Mouse (Mus musculus) B cell, adult (primary cell): ENCODE data around the gene Nol9. TPM values are rescaled to one million over a fixed set of nuclear protein-coding genes. Genes with fewer than 3 reads are reported as not detected.

Experiments
- total RNA-seq: library from RNA; stranded (reverse); gene quantifications from 4 replicates; pipeline ENCODE4 v1.2.4, GENCODE M21; 2023; ENCODE audit not compliant: inconsistent age

The Nol9 gene
- 39.8 to 45.6 TPM (median 41.7 TPM) in 4 replicates for total RNA-seq

DNA sequence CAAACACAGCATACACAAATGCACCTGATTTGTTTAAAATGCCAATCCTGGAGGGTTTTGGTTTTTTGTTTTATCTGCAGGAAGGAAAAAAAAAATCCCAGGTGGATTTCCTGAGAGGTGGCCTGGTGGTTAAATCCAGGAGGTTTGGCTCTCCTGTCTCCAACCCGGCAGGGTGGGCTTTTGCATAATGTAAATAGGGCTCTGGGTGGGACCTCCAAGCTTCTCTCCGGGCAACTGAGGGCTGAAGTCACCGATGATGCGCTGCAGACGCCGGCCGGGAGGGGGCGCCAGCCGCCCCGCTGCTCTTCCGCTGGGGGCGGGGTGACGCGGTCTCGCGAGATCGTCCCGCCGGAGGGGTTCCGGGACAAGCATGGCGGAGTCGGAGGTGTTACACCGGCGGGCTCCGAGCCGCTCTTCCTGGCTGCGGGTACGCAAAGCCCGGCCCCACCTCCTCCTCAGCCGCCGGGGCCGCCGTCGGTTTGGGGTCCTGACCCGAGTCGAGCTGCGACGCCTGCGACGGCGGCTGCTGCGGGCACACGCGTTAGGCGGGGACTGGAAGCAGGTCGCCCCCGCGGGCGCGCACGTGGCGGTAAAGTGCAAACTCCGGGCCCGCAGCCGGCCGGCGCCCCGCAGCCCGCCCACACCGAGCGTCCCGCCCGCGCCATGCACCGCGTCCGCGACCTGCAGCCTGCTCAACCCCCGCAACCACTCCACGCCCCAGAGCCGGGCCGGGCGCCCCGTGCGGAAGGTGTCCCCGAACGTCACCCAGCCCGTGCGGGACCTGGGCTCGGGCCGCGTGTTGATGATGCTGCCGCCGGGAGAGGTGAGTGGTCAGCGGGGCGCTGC is at the start of gene Nol9:
Gene Nol9 (plus strand): TSS at position 337 of the 846 bp plus-strand sequence.

DNA sequence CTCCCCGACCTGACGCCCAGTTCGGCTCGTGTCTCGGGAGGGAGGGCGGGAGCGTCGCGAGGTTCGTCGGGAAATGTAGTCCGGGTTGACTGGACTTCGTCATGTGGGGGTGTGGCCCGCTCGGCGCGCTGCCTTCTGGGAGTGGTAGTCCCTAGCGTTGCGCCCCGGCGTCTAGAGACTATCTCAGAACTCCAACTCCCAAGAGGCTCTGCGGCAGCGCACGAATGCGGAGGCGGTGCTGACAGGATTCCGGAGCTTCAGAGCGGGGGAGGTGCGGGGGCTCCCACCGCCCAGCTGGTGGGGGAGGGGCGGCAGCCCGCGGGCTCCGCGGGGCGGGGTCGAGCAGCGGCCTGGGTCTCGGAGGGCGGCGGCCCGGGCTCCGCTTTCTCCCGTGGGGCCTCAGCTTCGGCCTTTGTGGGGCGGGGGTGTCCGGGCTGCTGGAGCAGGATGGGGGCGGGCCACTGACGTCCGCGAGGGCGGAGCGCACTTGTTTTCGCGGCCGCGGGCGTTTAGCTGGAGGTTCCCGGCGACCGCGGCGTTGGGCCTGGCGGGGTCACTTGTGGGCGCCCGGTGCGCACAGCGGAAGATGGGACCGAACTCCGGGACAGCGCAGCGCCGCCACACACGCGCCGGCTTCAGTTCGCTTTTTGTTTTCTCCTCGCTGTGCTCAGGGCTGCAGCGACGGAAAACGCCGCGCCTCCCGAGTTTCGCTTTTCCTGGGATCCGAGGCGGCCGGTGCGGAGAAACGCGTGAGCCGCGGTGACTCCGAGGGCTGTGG is 42.8 kb upstream of the Nol9 start, which contains the start of gene Phf13:
Gene Phf13 (minus strand): TSS at position 86 of the 778 bp plus-strand sequence.

DNA sequence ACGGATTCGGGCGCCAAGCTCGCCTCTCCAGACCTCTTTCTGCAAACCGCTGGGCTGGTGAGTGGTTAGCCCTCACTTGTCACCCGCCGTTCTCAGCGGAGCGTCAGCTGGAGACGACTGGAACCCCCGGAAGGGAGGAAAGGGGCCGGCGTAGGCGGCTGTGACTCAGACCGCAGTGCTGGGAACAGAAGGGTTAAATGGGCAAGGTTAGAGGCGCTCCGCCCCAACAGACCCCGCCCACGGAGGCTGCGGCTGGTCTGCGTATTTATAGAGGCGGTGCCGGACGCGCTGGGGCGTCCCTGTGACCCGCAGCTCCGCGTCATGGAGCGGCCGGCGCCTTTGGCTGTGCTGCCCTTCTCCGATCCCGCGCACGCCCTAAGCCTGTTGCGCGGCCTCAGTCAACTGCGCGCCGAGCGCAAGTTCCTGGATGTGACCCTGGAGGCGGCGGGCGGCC is 30.5 kb upstream of the Nol9 start, which contains the start of gene Klhl21:
Gene Klhl21 (plus strand): TSS at position 182 of the 454 bp plus-strand sequence.

DNA sequence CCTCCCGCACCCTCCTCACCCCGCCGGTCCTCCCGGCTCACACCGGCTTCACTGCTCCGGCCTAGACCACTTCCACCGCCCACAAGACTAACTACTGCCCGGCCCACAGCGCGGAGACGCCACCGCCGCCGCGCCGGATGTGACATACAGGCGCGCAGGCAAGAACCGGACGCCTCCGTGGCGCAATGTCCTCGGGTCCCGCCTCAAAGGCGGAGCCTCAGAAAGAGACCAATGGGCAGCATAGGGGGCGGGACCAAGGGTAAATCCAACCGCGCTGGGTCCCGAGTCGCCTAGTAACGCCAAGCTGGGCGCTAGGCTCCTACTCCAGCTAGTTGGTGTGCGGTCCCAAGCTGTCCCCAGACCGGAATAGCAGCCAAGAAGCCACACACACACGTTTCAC is 11.6 kb upstream of the Nol9 start, which contains the start of gene Zbtb48:
Gene Zbtb48 (minus strand): TSS at position 148 of the 400 bp plus-strand sequence.

DNA sequence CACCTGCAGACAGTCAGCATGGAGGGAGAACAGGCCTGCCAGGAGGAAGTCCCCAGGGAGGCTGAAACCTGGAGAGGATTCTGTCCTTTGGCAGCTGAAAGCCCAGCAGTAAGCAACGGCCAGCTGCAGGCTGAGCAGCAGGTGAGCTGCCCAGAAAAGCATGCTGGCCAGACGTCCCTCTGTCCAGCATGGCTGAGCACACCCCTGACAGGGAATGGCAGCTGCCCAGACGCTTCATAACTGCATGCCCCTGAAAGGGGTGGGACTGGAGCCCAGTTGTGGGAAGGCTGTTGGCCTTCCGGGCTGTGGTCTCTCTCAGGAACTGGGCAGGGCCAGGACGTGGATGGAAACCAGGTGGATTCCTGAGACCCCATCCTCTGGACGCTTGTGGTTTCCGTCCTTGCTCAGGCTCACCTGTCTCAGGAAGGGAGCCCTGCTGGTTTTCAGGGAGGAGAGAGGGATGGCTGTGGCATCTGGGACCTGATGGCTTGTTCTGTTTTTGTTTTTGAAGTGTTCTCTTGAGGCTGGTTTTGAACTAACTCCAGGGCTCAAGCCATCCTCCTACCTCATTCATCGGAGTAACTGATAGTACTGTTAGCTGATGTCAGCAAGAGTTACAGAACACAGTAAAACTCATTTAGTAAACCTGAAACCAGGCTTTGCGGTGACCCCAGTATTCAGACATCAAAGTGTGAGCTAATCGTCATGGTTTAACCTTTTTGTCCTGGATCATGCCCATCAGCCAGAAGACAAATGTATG is 716 bp upstream of the Nol9 start, which contains the start of gene Tas1r1:
Gene Tas1r1 (minus strand): TSS at position 344 of the 760 bp plus-strand sequence.

DNA sequence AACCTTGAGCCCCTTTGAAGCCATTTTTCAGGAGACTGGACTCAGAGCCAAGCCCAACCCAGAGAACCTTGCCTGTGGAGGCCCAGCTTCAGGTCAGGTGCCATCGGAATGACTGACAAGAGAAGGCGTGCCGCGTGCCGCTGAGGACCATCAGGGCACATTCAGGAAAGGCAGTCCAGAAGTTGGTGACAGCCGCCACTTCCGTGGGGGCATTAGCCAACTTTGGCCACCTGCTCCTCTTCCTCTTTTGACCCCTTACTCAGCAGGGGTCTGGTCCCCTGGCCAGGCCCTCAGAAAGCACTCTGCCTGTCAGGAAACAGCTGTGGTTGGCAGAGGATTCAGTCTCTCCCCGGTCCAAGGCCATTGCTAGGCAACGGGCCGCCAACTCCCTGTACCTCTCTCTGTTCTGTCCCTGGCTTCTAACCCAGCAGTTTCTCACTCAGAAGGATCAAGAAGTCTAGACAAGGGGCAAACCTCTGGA is 33.0 kb downstream of the Nol9 start, which contains the start of gene Plekhg5:
Gene Plekhg5 (plus strand): TSS at position 378 of the 481 bp plus-strand sequence.

Other genes starting within 250 kb of the Nol9 start
- 29.0 to 45.3 TPM (median 38.0 TPM) in 4 replicates for gene Camta1, start 177.4 kb upstream of the Nol9 start, total RNA-seq
- gene Dnajc11, start 105.6 kb upstream of the Nol9 start, total RNA-seq = 63.0 to 74.3 TPM (median 70.1 TPM) in 4 replicates
- gene Thap3, start 50.3 kb upstream of the Nol9 start, total RNA-seq = 32.4 to 40.3 TPM (median 37.0 TPM) in 4 replicates
- 4.3 to 4.9 TPM (median 4.6 TPM) in 4 replicates for gene Phf13, start 43.1 kb upstream of the Nol9 start, total RNA-seq
- gene Klhl21, start 30.5 kb upstream of the Nol9 start, total RNA-seq = 16.6 to 19.0 TPM (median 17.2 TPM) in 4 replicates
- gene Zbtb48, start 11.7 kb upstream of the Nol9 start, total RNA-seq = 20.9 to 34.7 TPM (median 26.9 TPM) in 4 replicates
- gene Tas1r1, start 753 bp upstream of the Nol9 start, total RNA-seq = 0.19 to 0.69 TPM (median 0.51 TPM) in 3 of 4 replicates, not detected in the other
- gene Plekhg5, start 33.2 kb downstream of the Nol9 start, total RNA-seq = 1.5 to 3.0 TPM (median 2.6 TPM) in 4 replicates
- gene Tnfrsf25, start 76.6 kb downstream of the Nol9 start, total RNA-seq = not detected in 4 replicates
- gene Espn, start 113.0 kb downstream of the Nol9 start, total RNA-seq = 0.99 to 1.7 TPM (median 1.0 TPM) in 4 replicates
- gene Hes2, start 119.5 kb downstream of the Nol9 start, total RNA-seq = not detected in 4 replicates
- 3.3 to 7.2 TPM (median 5.1 TPM) in 4 replicates for gene Acot7, start 138.8 kb downstream of the Nol9 start, total RNA-seq
- gene Gpr153, start 234.9 kb downstream of the Nol9 start, total RNA-seq = 0.13 to 0.18 TPM in 2 of 4 replicates, not detected in the others